Mouse (Mus musculus) cerebellum, adult 2 months (tissue): ENCODE results near the gene March7. TPM values are rescaled to one million over a fixed set of nuclear protein-coding genes. Genes with fewer than 3 reads are reported as not detected.

Source experiments
- DNase-seq, 2 experiments: peaks; one replicate each; pipeline ENCODE4 v3.0.0; 2021
- H3K27ac ChIP-seq: fragments of 200-500 bp; 2 replicates; pipeline ENCODE4 v1.5.1; 2012; ENCODE audit warnings: low read length, control low read depth, inconsistent platforms; ENCODE audit not compliant: insufficient read depth
- H3K27me3 ChIP-seq: fragments of 200-500 bp; 2 replicates; pipeline ENCODE4 v1.6.1; 2012; ENCODE audit warnings: inconsistent platforms, mild to moderate bottlenecking, low read length, moderate library complexity; ENCODE audit not compliant: control insufficient read depth, insufficient read depth
- H3K4me1 ChIP-seq: fragments of 200-500 bp; 2 replicates; pipeline ENCODE4 v1.6.1; 2011; ENCODE audit warnings: low read length; ENCODE audit not compliant: control insufficient read depth, insufficient read depth
- H3K4me3 ChIP-seq: fragments of 200-500 bp; replicated peaks from 2 replicates; pipeline ENCODE3; 2011; ENCODE audit warnings: mild to moderate bottlenecking, low read depth, low read length, control low read depth; ENCODE audit not compliant: insufficient read depth
- CTCF ChIP-seq: fragments of 200-500 bp; IDR thresholded peaks from 2 replicates; pipeline ENCODE4 v1.5.1; 2011; ENCODE audit warnings: low read depth, mild to moderate bottlenecking, control low read depth, low read length, moderate library complexity, borderline replicate concordance; ENCODE audit not compliant: insufficient read depth
- POLR2A ChIP-seq: fragments of 200-500 bp; IDR thresholded peaks from 2 replicates; pipeline ENCODE4 v1.6.1; 2011; ENCODE audit warnings: low read length, control low read depth, borderline replicate concordance; ENCODE audit not compliant: insufficient read depth
- WGBS: fragments of 180-500 bp; shearing (Covaris S2); methylation state at CpG from one replicate; pipeline ENCODE4 v1.1.7; 2018; 5-methylcytosine and 5-hydroxymethylcytosine counted together
- polyA plus RNA-seq: library from polyadenylated mRNA; depleted of rRNA; stranded (reverse); fragments of >200 nt; gene quantifications from 2 replicates; pipeline ENCODE4 v1.2.3, GENCODE M21; 2012; rRNA removed

The March7 gene
- polyA plus RNA-seq, 1 experiment = 39.5 TPM

DNA sequence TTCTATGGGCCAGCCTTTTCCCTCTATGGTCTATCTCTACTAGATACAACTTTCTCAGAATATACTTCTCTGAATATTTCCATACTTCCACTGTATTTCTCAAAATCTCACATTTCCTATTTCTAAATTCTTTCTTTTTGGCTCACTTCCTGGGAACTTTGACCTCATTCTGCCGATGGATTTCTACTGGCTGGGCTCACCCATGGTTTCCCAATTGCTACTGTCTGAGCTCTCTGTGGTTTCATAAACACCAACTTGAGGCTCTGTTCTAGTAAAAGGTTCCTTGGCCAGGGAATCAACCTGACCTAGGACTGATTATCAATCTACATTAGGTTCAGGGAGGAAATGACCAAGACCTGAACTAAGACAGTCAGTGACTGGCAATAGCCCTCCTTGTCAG is 79.8 kb downstream of the March7 start:
- Histone ChIP-seq H3K27ac (no peak overlapping the region), H3K27me3 (no peaks in the 10 kb centered on the region; the same call in 1 of the 2 replicates), H3K4me1 (no peaks in the 10 kb centered on the region), H3K4me3 (no peak overlapping the region)
- TF ChIP-seq CTCF (no peak), POLR2A (no peak)
- no peak for DNase-seq
- 71% methylated on average over 1 of the region's 1 CpGs for WGBS

DNA sequence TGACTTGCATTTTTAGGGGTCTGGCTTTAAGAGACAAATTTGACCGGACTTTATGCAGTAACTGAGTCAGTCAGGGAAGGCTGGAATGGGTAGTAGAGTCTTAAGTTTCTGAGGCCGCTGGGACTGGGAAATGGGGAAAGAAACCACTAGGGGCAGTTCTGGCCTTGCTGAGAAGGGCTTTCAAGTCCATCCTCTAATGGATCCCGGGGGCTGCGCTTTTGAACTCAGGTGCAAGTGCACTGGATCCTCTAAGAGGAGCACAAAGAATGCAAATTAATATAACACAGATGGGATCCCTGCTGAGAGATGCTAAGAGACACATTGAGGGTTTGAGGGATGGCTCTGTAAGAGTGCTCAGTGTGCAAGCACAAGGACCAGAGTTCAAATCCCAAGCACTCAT is 81.7 kb downstream of the March7 start:
- no peak overlapping the region for H3K4me3 ChIP-seq
- no peak for DNase-seq
- no peak overlapping the region for H3K27ac ChIP-seq
- TF ChIP-seq CTCF (no peak), POLR2A (no peak)
- H3K4me1 ChIP-seq = no peaks in the 10 kb centered on the region
- 87% methylated on average over 4 of the region's 4 CpGs for WGBS
- no peaks in the 10 kb centered on the region for H3K27me3 ChIP-seq

DNA sequence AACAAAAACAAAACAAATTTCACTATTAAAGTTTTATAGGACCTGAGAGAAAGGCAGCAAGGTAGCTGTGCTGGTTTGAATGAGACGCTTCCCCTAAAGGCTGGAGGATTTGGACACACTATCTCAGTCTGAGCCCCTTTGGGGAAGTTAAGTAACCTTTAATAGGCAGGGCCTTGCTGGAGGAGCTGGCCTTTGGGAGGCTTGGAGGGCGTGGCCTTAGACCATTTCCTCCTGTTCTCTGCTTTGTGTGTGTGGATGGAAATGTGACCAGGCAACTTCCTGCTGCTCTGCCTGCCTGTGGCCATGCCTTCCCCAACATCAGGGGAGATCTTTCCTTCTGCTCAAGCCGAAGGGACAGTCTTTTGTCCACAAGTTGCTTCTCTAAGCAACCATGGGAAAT is 88.6 kb downstream of the March7 start:
- WGBS = 70% methylated on average over 3 of the region's 3 CpGs
- no peak overlapping the region for H3K4me3 ChIP-seq
- DNase-seq = no peak
- no peaks in the 10 kb centered on the region for H3K4me1 ChIP-seq
- H3K27ac ChIP-seq = no peak overlapping the region
- H3K27me3 ChIP-seq = no peaks in the 10 kb centered on the region
- no peak for TF ChIP-seq POLR2A
- no peak for TF ChIP-seq CTCF

DNA sequence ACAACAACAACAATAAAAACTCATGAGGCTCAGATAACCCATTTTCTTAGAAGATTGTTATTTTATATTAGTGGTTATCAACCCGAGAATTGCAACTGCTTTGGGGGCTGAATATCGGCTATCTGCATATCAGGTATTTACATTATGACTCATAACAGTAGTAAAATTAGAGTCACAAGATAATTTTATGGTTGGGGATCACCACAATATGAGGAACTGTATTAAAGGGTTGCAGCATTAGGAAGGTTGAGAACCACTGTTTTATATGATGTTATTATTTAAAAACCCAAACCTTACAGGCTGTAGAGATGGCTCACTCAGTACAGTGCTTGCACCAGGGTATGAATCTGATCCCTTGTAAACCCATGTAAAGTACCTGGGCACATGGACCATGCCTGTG is 89.6 kb downstream of the March7 start:
- Histone ChIP-seq H3K4me1 (no peaks in the 10 kb centered on the region), H3K27me3 (no peaks in the 10 kb centered on the region), H3K4me3 (no peak overlapping the region), H3K27ac (no peak overlapping the region)
- WGBS = over 99% methylated on average over 2 of the region's 2 CpGs
- TF ChIP-seq CTCF (no peak), POLR2A (no peak)
- DNase-seq = no peak

Other genes with a start within 250 kb of the March7 start
- 46.2 and 55.1 TPM in 2 replicates for gene Baz2b, start within 50 bp of the March7 start, polyA plus RNA-seq
- 15.0 and 15.2 TPM in 2 replicates for gene Cd302, start 74.6 kb downstream of the March7 start, polyA plus RNA-seq
- 0.76 and 0.92 TPM in 2 replicates for gene Ly75, start 173.4 kb downstream of the March7 start, polyA plus RNA-seq